Mouse (Mus musculus) liver, embryonic 16.5 days (tissue): ENCODE results near the gene Cldn4. TPM values are rescaled to one million over a fixed set of nuclear protein-coding genes. Genes with fewer than 3 reads are reported as not detected.

Experiments used
- ATAC-seq: fragments of 200-750 bp; cut with Nextera tagmentation; 2 replicates; pipeline ENCODE4 v1.8.0; 2017; ENCODE audit warnings: low read depth, mild to moderate bottlenecking, moderate number of reproducible peaks, moderate library complexity
- H3K27ac ChIP-seq: fragments of 300-500 bp; sonication (generic); 2 replicates; pipeline ENCODE4 v1.5.1; 2014; ENCODE audit warnings: mild to moderate bottlenecking, low read length
- H3K27me3 ChIP-seq: fragments of 300-500 bp; sonication (generic); 2 replicates; pipeline ENCODE4 v1.6.1; 2014; ENCODE audit warnings: low read depth, low read length, mixed read lengths; ENCODE audit not compliant: control insufficient read depth, insufficient read depth
- H3K36me3 ChIP-seq: fragments of 300-500 bp; sonication (generic); 2 replicates; pipeline ENCODE4 v1.6.1; 2014; ENCODE audit warnings: mild to moderate bottlenecking; ENCODE audit not compliant: control insufficient read depth, insufficient read depth
- H3K4me1 ChIP-seq: fragments of 300-500 bp; sonication (generic); 2 replicates; pipeline ENCODE4 v1.6.1; 2014; ENCODE audit warnings: low read depth, low read length, mixed read lengths; ENCODE audit not compliant: control insufficient read depth
- H3K4me2 ChIP-seq: fragments of 300-500 bp; sonication (generic); 2 replicates; pipeline ENCODE4 v1.6.1; 2014; ENCODE audit warnings: low read depth, low read length, mixed read lengths
- H3K4me3 ChIP-seq: fragments of 300-500 bp; sonication (generic); 2 replicates; pipeline ENCODE4 v1.5.1; 2014; ENCODE audit warnings: low read depth, mild to moderate bottlenecking, low read length
- H3K9ac ChIP-seq: fragments of 300-500 bp; sonication (generic); 2 replicates; pipeline ENCODE4 v1.6.1; 2014; ENCODE audit warnings: low read depth, low read length
- H3K9me3 ChIP-seq: fragments of 300-500 bp; sonication (generic); replicated peaks from 2 replicates; pipeline ENCODE4 v1.6.1; 2016; ENCODE audit warnings: low read length; ENCODE audit not compliant: control insufficient read depth
- WGBS: fragments of 180-500 bp; shearing (Covaris S2); extraction: QIAGEN DNeasy Blood & Tissue Kit; methylation state at CpG from one replicate; pipeline ENCODE4 v1.1.7; 2014; ENCODE audit not compliant: insufficient replicate concordance; 5-methylcytosine and 5-hydroxymethylcytosine counted together
- polyA plus RNA-seq: library from polyadenylated mRNA; unstranded; fragments of >200 nt; fragmentation: Nextera tagmentation; extraction: Ambion mirVana; gene quantifications from 2 replicates; pipeline ENCODE4 v1.2.1, GENCODE M21; 2015

The Cldn4 gene
- polyA plus RNA-seq, 1 experiment from 2014 or later: 0.71 TPM

DNA sequence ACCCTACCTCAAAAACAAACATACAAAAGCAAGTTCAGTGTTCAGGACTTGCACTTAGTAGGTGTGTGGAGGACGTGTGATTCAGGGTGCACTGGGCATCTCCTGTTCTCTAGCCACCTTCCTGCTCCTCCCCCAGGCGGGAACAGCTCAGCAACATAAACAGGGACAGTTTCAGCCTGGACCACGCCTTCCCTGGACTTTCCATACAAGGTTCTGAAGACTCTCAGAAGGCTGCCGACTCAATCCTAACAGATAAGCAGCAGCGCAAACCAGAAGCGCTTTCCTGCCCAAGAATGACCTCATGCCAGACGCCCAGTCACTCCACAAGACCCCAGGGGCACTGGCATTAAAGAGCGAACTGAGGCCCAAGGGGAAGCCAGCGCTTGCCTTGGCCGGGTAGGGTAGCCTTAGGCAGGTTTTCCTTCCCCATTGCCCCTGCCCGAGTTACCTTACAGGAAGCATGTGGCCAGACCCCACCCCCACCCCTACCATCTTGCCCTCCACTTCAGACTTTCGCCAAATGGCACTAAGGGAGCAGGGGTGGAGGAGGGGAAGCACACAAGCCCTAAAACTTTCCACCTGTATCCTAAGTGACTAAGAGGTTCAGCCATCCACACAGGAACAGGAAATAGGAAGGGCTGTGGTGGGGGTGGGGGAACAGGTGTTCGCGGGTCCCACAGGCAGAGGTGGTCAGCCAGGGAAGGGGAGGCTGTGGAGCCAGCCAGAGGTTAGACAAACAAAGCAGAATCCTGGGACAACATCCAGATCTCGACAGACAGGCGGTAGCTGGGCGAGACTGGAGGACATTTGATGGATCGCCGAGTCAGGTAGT is 4.5 kb upstream of the Cldn4 start:
- Histone ChIP-seq H3K4me2 (no peak overlapping the region), H3K4me1 (peaks cover 7% of the 10 kb centered on the region), H3K36me3 (no peaks in the 10 kb centered on the region), H3K27me3 (no peaks in the 10 kb centered on the region; the same call in 1 of the 2 replicates), H3K9me3 (no peaks in the 10 kb centered on the region), H3K4me3 (no peak overlapping the region), H3K27ac (no peak overlapping the region), H3K9ac (no peak overlapping the region)
- WGBS: 11% methylated on average over 19 of the region's 19 CpGs
- ATAC-seq: 0 out of 2 replicates have a peak, but pooled peaks have one; percentile 41

- Histone ChIP-seq H3K27me3 (no peaks in the 10 kb centered on the region; the same call in 1 of the 2 replicates), H3K4me1 (peaks cover 7% of the 10 kb centered on the region), H3K9me3 (no peaks in the 10 kb centered on the region), H3K4me2 (no peak overlapping the region), H3K27ac (no peak overlapping the region), H3K9ac (no peak overlapping the region), H3K36me3 (no peaks in the 10 kb centered on the region), H3K4me3 (no peak overlapping the region)
- no peak for ATAC-seq
- WGBS: 39% methylated on average over 4 of the region's 4 CpGs
Observed at GRCm38 (mm10) chr5:134948085-134948439, 1.3 kb upstream of the Cldn4 start.

DNA sequence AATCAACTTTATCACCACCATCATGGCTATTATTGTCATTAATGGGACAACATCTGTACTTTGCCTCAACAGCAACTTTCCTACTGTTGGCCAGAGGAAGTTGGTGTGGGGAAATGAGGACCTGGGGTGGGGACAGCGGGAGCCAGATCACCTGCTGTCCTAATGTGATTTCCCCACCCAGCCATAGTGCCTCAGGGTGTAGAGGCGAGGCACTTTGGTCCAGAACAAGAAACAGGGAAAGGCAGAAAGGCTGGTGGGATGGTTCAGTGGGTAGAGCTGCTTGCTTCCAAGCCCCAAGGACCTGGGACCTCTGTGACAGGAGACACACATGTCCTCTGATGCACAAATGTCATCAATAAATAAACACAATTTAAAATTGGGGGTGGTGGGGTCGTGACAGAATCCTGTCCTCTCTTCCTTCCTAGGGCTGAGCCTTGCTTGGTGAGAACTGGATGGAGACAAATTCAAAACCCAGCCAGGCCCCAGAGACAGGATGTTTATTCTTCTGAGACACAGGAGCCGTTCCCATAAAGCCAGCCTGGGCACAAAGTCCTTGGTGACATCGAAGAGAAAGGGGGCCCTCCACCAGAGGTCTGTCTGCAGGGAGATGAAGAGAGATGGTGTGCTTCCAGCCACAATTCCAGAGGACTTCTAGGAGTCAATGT is 818 bp upstream of the Cldn4 start:
- Histone ChIP-seq H3K27me3 (no peaks in the 10 kb centered on the region; the same call in 1 of the 2 replicates), H3K4me3 (no peak overlapping the region), H3K9me3 (no peaks in the 10 kb centered on the region), H3K4me2 (no peak overlapping the region), H3K4me1 (peaks cover 7% of the 10 kb centered on the region), H3K9ac (no peak overlapping the region), H3K36me3 (no peaks in the 10 kb centered on the region), H3K27ac (no peak overlapping the region)
- WGBS: 39% methylated on average over 5 of the region's 5 CpGs
- ATAC-seq: no peak

- Histone ChIP-seq H3K4me1 (peaks cover 7% of the 10 kb centered on the region), H3K9ac (no peak overlapping the region), H3K4me2 (no peak overlapping the region), H3K4me3 (no peak overlapping the region), H3K27ac (no peak overlapping the region), H3K36me3 (no peaks in the 10 kb centered on the region), H3K27me3 (no peaks in the 10 kb centered on the region; the same call in 1 of the 2 replicates), H3K9me3 (no peaks in the 10 kb centered on the region)
- no peak for ATAC-seq
- 47% methylated on average over 43 of the region's 43 CpGs for WGBS
Observed at GRCm38 (mm10) chr5:134946063-134946856, 474 bp downstream of the Cldn4 start.

- peak; percentile 70 for ATAC-seq
- H3K27ac ChIP-seq: no peak overlapping the region
- H3K9me3 ChIP-seq: no peaks in the 10 kb centered on the region
- H3K36me3 ChIP-seq: no peaks in the 10 kb centered on the region
- H3K4me3 ChIP-seq: no peak overlapping the region
- no peak overlapping the region for H3K4me2 ChIP-seq
- H3K4me1 ChIP-seq: peaks cover 3% of the 10 kb centered on the region
- 58% methylated on average over 17 of the region's 19 CpGs for WGBS
- H3K9ac ChIP-seq: no peak overlapping the region
- H3K27me3 ChIP-seq: no peaks in the 10 kb centered on the region; the same call in 1 of the 2 replicates
Observed at GRCm38 (mm10) chr5:134945266-134945959, 1.3 kb downstream of the Cldn4 start.

- H3K9me3 ChIP-seq: no peaks in the 10 kb centered on the region
- no peak for ATAC-seq
- no peak overlapping the region for H3K27ac ChIP-seq
- WGBS: 37% methylated on average over 5 of the region's 5 CpGs
- H3K27me3 ChIP-seq: no peaks in the 10 kb centered on the region; the same call in 1 of the 2 replicates
- H3K4me2 ChIP-seq: no peak overlapping the region
- H3K36me3 ChIP-seq: no peaks in the 10 kb centered on the region
- no peak overlapping the region for H3K9ac ChIP-seq
- peaks cover 3% of the 10 kb centered on the region for H3K4me1 ChIP-seq
- no peak overlapping the region for H3K4me3 ChIP-seq
Observed at GRCm38 (mm10) chr5:134944179-134944578, 2.6 kb downstream of the Cldn4 start.

DNA sequence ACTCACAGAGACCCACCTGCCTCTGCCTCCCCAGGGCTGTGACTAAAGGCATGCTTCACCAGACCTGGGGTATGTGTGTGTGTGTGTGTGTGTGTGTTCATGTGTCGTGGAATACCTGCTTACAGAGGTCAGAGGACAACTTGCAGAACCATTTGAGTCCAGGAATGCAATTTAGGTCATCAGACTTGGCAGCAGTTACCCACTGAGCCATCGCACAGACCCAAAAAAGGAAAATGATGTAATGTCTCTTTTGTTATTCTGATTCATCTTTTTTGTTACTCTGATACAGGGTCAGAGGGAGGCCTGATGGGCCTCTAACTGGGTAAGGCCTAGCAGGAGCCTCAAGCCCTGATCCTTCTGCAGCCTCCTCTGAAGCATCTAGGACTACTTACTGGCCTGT is 4.0 kb downstream of the Cldn4 start:
- no peak for ATAC-seq

DNA sequence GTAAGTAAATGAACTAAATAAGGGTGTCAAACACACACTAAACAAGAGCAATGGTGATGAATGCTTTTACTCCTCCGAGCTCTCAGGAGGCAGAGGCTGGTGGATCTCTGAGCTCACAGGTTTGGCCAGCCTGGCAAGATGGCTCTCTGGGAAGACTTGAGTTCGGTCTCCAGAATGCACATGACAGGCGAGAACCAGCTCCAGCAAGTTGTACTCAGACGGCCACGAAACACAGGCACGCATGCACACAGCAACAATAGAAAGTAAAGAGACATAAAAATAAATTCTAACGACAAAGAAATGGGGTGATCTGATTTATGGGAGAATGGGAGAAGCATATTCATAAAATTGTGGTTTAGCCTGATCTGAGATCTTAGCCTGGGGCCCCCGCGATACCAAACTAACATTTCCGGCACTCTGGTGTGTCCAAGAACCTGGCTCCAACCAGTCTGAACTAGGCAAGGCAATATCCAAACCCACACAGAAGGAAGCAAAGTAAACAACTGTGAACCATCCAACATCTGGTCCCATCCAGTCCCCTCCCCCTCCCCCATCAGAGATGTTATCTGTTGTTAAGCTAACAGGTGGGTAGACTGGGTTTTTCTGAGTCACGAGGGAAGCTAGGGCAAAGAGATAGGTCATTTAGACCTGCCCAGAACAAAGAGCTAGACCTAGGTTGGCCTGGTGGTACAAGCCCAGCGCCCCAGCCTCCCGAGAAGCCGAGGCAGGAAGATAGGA is 5.1 kb downstream of the Cldn4 start:
- 64% methylated on average over 14 of the region's 14 CpGs for WGBS
- Histone ChIP-seq H3K9me3 (no peaks in the 10 kb centered on the region), H3K4me2 (no peak overlapping the region), H3K9ac (no peak overlapping the region), H3K4me1 (peaks cover 3% of the 10 kb centered on the region), H3K36me3 (no peaks in the 10 kb centered on the region), H3K27me3 (no peaks in the 10 kb centered on the region; the same call in 1 of the 2 replicates), H3K27ac (no peak overlapping the region), H3K4me3 (no peak overlapping the region)
- peak; percentile 59 for ATAC-seq

More for the DNA sequence above, 4.0 kb downstream of the Cldn4 start:
- no peaks in the 10 kb centered on the region for H3K9me3 ChIP-seq
- H3K4me2 ChIP-seq: no peak overlapping the region
- H3K27ac ChIP-seq: no peak overlapping the region
- H3K4me1 ChIP-seq: peaks cover 3% of the 10 kb centered on the region
- no peak overlapping the region for H3K4me3 ChIP-seq
- WGBS: 50% methylated on average over 2 of the region's 2 CpGs
- H3K36me3 ChIP-seq: no peaks in the 10 kb centered on the region
- H3K9ac ChIP-seq: no peak overlapping the region
- H3K27me3 ChIP-seq: no peaks in the 10 kb centered on the region; the same call in 1 of the 2 replicates
